Mouse (Mus musculus): ENCODE data around the gene Zbtb48.

DNA sequence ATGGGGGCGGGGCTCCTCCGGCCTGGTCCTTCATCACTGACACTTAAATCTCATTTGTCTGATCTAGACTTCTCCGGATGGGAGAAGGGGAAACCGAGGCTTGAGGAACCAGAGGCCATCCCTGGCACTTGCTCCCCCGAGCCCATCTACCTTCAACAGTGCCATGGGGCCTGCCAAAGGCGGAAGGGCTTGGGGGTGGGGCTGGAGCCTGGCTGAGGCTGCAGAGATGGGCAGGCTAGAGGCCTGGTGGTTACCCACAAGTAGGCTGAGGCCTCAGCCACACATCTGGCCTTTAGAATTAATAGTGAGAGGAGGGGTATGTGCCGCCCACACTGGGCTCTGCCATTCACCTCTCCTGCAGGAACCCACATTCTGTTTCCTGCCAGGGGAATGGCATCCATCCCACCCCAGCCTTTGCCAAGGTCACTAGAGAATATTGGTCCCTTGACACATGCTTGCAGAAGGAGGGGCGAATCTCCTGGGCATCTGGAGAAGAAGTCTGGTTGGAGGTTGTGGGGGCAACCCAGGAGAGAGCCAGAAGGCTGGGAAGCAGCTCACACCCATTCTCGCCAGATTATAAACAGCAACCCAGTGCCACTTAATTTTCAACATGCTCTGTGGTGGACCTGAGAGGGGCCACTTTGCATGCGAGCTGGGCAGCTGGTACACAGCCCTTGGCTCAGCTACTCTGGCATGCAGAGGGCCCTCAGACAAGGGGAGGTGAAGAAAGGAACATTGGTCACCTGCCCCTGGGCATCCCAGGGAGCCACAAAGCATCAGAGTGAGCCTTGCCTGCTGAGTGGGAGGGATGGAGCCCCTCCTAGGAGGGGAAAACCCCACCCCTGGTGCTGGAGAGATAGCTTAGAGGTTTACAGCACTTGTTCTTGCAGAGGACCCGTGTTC, 43.3 kb upstream of the Zbtb48 start:
- TF ChIP-seq TAL1 (conservative IDR thresholded peaks at IDR 0.05; ENCODE audit: low read depth, low read length) (no peak), POLR2AphosphoS5 (IDR thresholded peaks at IDR 0.05; ENCODE audit: insufficient replicate concordance, low read depth, low read length) (no peak), CTCF (IDR thresholded peaks at IDR 0.05; ENCODE audit: low read depth, low read length) (no peak), GATA2 (IDR thresholded peaks at IDR 0.05; ENCODE audit: borderline replicate concordance, low read depth, low read length) (no peak)
